Mouse (Mus musculus): ENCODE results near the gene Mapk1. TPM values are rescaled to one million over a fixed set of nuclear protein-coding genes. Genes with fewer than 3 reads are reported as not detected.

The Mapk1 gene
- polyA plus RNA-seq, 1 experiment, result 77.2 TPM

DNA sequence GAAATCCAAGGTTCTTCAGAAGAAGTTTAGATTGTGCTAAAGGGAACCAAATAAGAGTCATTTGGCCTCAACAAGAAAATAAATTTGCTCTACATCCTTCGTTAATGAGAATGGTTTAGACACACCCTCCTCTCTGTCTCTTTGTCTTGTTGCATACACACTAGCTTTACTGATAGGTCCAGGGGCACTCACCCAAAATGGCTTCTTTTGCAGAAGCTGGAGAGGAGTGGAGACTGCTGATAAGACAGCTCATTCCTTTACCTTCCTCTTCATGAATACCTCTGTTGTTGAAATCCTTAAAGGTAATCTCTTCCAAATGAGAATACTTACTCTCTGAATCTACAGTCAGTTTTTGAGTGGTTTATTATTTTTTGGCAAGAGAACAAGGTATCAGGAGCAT, 18.0 kb upstream of the Mapk1 start:
- Histone ChIP-seq H3K4me3 (ENCODE audit: insufficient read depth, poor library complexity, severe bottlenecking) (no peak overlapping the region), H3K79me3 (ENCODE audit: low read depth) (no peaks in the 10 kb centered on the region), H3K79me2 (ENCODE audit: control insufficient read depth, insufficient read depth) (no peaks in the 10 kb centered on the region), H3ac (ENCODE audit: control insufficient read depth, insufficient read length, low read depth) (no peak overlapping the region), H3K27me3 (ENCODE audit: control insufficient read depth, insufficient read depth, insufficient read length) (peaks cover 3% of the 10 kb centered on the region), H3K36me3 (ENCODE audit: control insufficient read depth, insufficient read depth) (no peaks in the 10 kb centered on the region)
- TF ChIP-seq CTCF (IDR thresholded peaks at IDR 0.05; ENCODE audit: control insufficient read depth, insufficient read depth, insufficient read length) (no peak), CEBPB (IDR thresholded peaks at IDR 0.05; ENCODE audit: low read depth) (no peak), FOSL1 (IDR thresholded peaks at IDR 0.05; ENCODE audit: insufficient read depth, low read length, poor library complexity, severe bottlenecking) (no peak), MYOG (IDR thresholded peaks at IDR 0.05; ENCODE audit: control insufficient read depth, extremely low read depth, insufficient read length) (no peak), MAX (IDR thresholded peaks at IDR 0.05) (no peak), MYOD1 (IDR thresholded peaks at IDR 0.05; ENCODE audit: control insufficient read depth, insufficient read length, low read depth) (no peak), USF1 (IDR thresholded peaks at IDR 0.05; ENCODE audit: low read depth) (no peak)

DNA sequence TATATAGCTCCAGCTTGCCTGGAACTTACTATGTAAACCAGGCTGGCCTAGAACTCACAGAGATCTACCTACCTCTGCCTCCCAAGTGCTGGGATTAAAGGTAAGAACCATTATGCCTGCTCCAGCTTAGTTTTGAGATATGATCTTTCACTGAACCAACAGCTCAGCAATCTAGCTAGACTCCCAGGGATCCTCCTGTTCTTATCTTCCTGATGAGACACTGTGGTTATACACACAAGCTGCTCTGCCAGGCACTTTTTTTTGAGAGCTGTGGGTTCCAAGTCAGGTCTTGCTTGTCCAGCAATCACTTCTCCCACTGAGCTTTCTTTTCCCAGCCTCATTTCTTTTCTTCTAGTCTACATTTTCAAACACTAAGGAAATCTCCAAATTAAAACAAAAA, 16.9 kb upstream of the Mapk1 start:
- TF ChIP-seq CTCF (IDR thresholded peaks at IDR 0.05; ENCODE audit: control insufficient read depth, insufficient read depth, insufficient read length) (no peak), MYOD1 (IDR thresholded peaks at IDR 0.05; ENCODE audit: control insufficient read depth, insufficient read length, low read depth) (no peak), USF1 (IDR thresholded peaks at IDR 0.05; ENCODE audit: low read depth) (no peak), FOSL1 (IDR thresholded peaks at IDR 0.05; ENCODE audit: insufficient read depth, low read length, poor library complexity, severe bottlenecking) (no peak), MYOG (IDR thresholded peaks at IDR 0.05; ENCODE audit: control insufficient read depth, extremely low read depth, insufficient read length) (no peak), MAX (IDR thresholded peaks at IDR 0.05) (no peak), CEBPB (IDR thresholded peaks at IDR 0.05; ENCODE audit: low read depth) (no peak)
- Histone ChIP-seq H3K79me3 (ENCODE audit: low read depth) (no peaks in the 10 kb centered on the region), H3ac (ENCODE audit: control insufficient read depth, insufficient read length, low read depth) (no peak overlapping the region), H3K79me2 (ENCODE audit: control insufficient read depth, insufficient read depth) (no peaks in the 10 kb centered on the region), H3K27me3 (ENCODE audit: control insufficient read depth, insufficient read depth, insufficient read length) (peaks cover 5% of the 10 kb centered on the region), H3K4me3 (ENCODE audit: insufficient read depth, poor library complexity, severe bottlenecking) (no peak overlapping the region), H3K36me3 (ENCODE audit: control insufficient read depth, insufficient read depth) (no peaks in the 10 kb centered on the region)

DNA sequence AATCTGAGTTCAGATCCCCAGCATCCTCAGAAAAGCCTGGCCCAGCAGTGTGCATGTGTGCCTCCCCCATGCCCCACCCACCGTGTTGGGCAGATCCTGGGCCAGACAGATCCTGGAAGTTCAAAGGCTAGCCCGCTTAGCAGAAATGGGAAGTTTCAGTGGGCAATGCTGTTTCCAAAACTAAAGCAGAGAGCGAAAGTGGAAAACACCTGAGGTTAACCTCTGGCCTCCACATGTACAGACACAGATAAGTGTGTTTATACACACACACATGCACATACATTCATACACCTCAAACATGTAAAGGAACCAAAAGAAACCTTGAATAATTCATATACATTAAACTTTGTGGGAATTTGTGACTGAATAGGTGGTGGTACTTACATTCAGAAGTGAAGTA, 5.1 kb upstream of the Mapk1 start:
- no peak overlapping the region for H3K4me3 ChIP-seq (ENCODE audit: insufficient read depth, poor library complexity, severe bottlenecking)
- H3K79me2 ChIP-seq (ENCODE audit: control insufficient read depth, insufficient read depth), result peaks cover 1% of the 10 kb centered on the region
- H3ac ChIP-seq (ENCODE audit: control insufficient read depth, insufficient read length, low read depth), result no peak overlapping the region
- no peaks in the 10 kb centered on the region for H3K27me3 ChIP-seq (ENCODE audit: control insufficient read depth, insufficient read depth, insufficient read length)
- H3K79me3 ChIP-seq (ENCODE audit: low read depth), result no peaks in the 10 kb centered on the region
- H3K36me3 ChIP-seq (ENCODE audit: control insufficient read depth, insufficient read depth), result no peaks in the 10 kb centered on the region
- TF ChIP-seq CTCF (IDR thresholded peaks at IDR 0.05; ENCODE audit: control insufficient read depth, insufficient read depth, insufficient read length), result no peak
- TF ChIP-seq FOSL1 (IDR thresholded peaks at IDR 0.05; ENCODE audit: insufficient read depth, low read length, poor library complexity, severe bottlenecking), result no peak
- no peak for TF ChIP-seq USF1 (IDR thresholded peaks at IDR 0.05; ENCODE audit: low read depth)
- TF ChIP-seq CEBPB (IDR thresholded peaks at IDR 0.05; ENCODE audit: low read depth), result no peak
- TF ChIP-seq MYOG (IDR thresholded peaks at IDR 0.05; ENCODE audit: control insufficient read depth, extremely low read depth, insufficient read length), result no peak
- TF ChIP-seq MAX (IDR thresholded peaks at IDR 0.05), result no peak
- no peak for TF ChIP-seq MYOD1 (IDR thresholded peaks at IDR 0.05; ENCODE audit: control insufficient read depth, insufficient read length, low read depth)

DNA sequence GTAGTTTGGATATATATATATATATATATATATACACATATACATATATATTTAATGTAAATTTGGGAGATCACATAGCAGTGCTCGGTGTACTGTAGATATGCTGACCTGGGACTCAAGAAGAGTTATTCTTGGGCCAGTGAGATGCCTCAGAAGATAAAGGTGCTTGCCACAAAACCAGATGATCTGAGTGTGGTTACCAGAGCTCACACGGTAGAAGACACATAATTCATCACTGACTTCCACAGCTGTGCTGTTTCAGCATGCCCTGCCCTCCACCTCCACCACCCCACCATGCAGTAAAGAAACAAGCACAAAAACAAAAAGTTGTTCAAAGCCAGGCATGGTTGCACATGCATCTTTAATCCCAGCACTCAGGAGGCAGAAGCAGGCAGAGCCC, 4.4 kb upstream of the Mapk1 start:
- Histone ChIP-seq H3K79me3 (ENCODE audit: low read depth) (peaks cover under 1% of the 10 kb centered on the region), H3K36me3 (ENCODE audit: control insufficient read depth, insufficient read depth) (no peaks in the 10 kb centered on the region), H3K79me2 (ENCODE audit: control insufficient read depth, insufficient read depth) (peaks cover 8% of the 10 kb centered on the region), H3ac (ENCODE audit: control insufficient read depth, insufficient read length, low read depth) (no peak overlapping the region), H3K27me3 (ENCODE audit: control insufficient read depth, insufficient read depth, insufficient read length) (no peaks in the 10 kb centered on the region), H3K4me3 (ENCODE audit: insufficient read depth, poor library complexity, severe bottlenecking) (no peak overlapping the region)
- TF ChIP-seq MAX (IDR thresholded peaks at IDR 0.05) (no peak), USF1 (IDR thresholded peaks at IDR 0.05; ENCODE audit: low read depth) (no peak), CTCF (IDR thresholded peaks at IDR 0.05; ENCODE audit: control insufficient read depth, insufficient read depth, insufficient read length) (no peak), MYOG (IDR thresholded peaks at IDR 0.05; ENCODE audit: control insufficient read depth, extremely low read depth, insufficient read length) (no peak), FOSL1 (IDR thresholded peaks at IDR 0.05; ENCODE audit: insufficient read depth, low read length, poor library complexity, severe bottlenecking) (no peak), MYOD1 (IDR thresholded peaks at IDR 0.05; ENCODE audit: control insufficient read depth, insufficient read length, low read depth) (no peak), CEBPB (IDR thresholded peaks at IDR 0.05; ENCODE audit: low read depth) (no peak)

DNA sequence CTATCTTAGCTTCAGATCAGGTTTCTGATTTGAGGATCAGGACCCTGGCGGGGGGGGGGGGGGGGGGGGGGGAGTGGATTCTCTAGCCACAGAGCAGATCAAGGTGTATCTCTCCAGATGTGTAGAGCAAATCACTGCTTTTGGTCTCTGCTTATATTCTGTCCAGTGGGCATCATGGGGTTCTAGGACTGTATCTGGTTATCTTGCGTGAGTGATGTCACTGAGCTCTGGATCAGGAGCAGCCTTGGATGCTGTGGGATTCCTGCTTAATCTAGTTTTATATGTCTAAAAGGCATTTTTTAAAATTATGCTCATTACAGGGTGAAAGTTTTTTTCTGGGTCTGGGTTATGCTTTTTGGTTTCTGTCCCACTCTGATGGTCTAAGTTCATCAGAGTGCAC, 546 bp upstream of the Mapk1 start:
- no peaks in the 10 kb centered on the region for H3K27me3 ChIP-seq (ENCODE audit: control insufficient read depth, insufficient read depth, insufficient read length)
- TF ChIP-seq USF1 (IDR thresholded peaks at IDR 0.05; ENCODE audit: low read depth) (no peak), MYOG (IDR thresholded peaks at IDR 0.05; ENCODE audit: control insufficient read depth, extremely low read depth, insufficient read length) (no peak), MYOD1 (IDR thresholded peaks at IDR 0.05; ENCODE audit: control insufficient read depth, insufficient read length, low read depth) (no peak), CEBPB (IDR thresholded peaks at IDR 0.05; ENCODE audit: low read depth) (no peak), MAX (IDR thresholded peaks at IDR 0.05) (no peak), FOSL1 (IDR thresholded peaks at IDR 0.05; ENCODE audit: insufficient read depth, low read length, poor library complexity, severe bottlenecking) (no peak), CTCF (IDR thresholded peaks at IDR 0.05; ENCODE audit: control insufficient read depth, insufficient read depth, insufficient read length) (no peak)
- H3K4me3 ChIP-seq (ENCODE audit: insufficient read depth, poor library complexity, severe bottlenecking), result peak overlapping the region; percentile 81
- peaks cover 39% of the 10 kb centered on the region for H3K79me3 ChIP-seq (ENCODE audit: low read depth)
- peaks cover 14% of the 10 kb centered on the region for H3K36me3 ChIP-seq (ENCODE audit: control insufficient read depth, insufficient read depth)
- H3K79me2 ChIP-seq (ENCODE audit: control insufficient read depth, insufficient read depth), result peaks cover 47% of the 10 kb centered on the region
- H3ac ChIP-seq (ENCODE audit: control insufficient read depth, insufficient read length, low read depth), result peak overlapping the region; percentile 66
